In genomic region chr4:101137975-101138374, GRCm38 (mm10) we compare ENCODE assay signal across 23 mouse cellular contexts.
DNase-seq lines count a peak whose midpoint lies in the region; ATAC-seq lines count a peak whose summit lies in the region.
"Had no signal": no experiment of that assay in that cellular context is flagged by ENCODE, and none has a peak within 500 bp of the region (broad histone marks: within the 10 kb centered on the region; RNA-seq: fewer than 3 reads in every experiment).

No protein-coding gene starts in this region.

- H3K27me3 ChIP-seq in midbrain, embryonic 11.5 days (ENCODE audit: control insufficient read depth, insufficient read depth, low read length), result no peaks in the 10 kb centered on the region
- no peaks in the 10 kb centered on the region for H3K27me3 ChIP-seq in midbrain, embryonic 16.5 days (ENCODE audit: control insufficient read depth, insufficient read depth, low read depth, low read length)
- H3K27me3 ChIP-seq: embryonic facial prominence, embryonic 12.5 days; forebrain, embryonic 13.5 days; forebrain, embryonic 15.5 days; Patski had no signal

- no peaks in the 10 kb centered on the region for H3K36me3 ChIP-seq in midbrain, embryonic 11.5 days (ENCODE audit: control insufficient read depth, insufficient read depth, low read length)
- no peaks in the 10 kb centered on the region for H3K36me3 ChIP-seq in midbrain, embryonic 16.5 days (ENCODE audit: control insufficient read depth, insufficient read depth, low read length)
- H3K36me3 ChIP-seq: forebrain, embryonic 15.5 days; G1E had no signal

- H3K9me3 ChIP-seq in midbrain, embryonic 11.5 days (ENCODE audit: control insufficient read depth, low read length), result no peaks in the 10 kb centered on the region
- H3K9me3 ChIP-seq in midbrain, embryonic 16.5 days (replicated peaks; ENCODE audit: control insufficient read depth, low read length, poor library complexity, severe bottlenecking), result no peaks in the 10 kb centered on the region
- H3K9me3 ChIP-seq: embryonic facial prominence, embryonic 10.5 days; embryonic facial prominence, embryonic 12.5 days; forebrain, embryonic 13.5 days; forebrain, embryonic 15.5 days; G1E had no signal

- H3K27ac ChIP-seq in midbrain, embryonic 11.5 days (ENCODE audit: low read depth, low read length), result no peak overlapping the region
- H3K27ac ChIP-seq in midbrain, embryonic 16.5 days (ENCODE audit: low read length), result no peak overlapping the region
- H3K27ac ChIP-seq: embryonic facial prominence, embryonic 10.5 days; embryonic facial prominence, embryonic 12.5 days; forebrain, embryonic 13.5 days; forebrain, embryonic 15.5 days had no signal

- DNase-seq in midbrain, embryonic 11.5 days (ENCODE audit: low spot score, missing footprints), result peak; percentile 67
- no peak for DNase-seq in ovary, adult 18-20 months (ENCODE audit: low spot score)
- DNase-seq in layer of hippocampus, postnatal 10 days (ENCODE audit: low spot score in 2 of 2), result no peak
- no peak for DNase-seq in gastrocnemius, adult 8-10 months (ENCODE audit: low spot score in 2 of 2)
- DNase-seq: adrenal gland, adult 8-10 months; adrenal gland, postnatal 14 days; cerebellum, adult 11 months; cerebellum, adult 18-20 months; cerebellum, adult 8-10 months; cerebellum, adult 9-11 months; cerebellum, postnatal 14 days; cerebellum, postnatal 36 days; forebrain, postnatal 0 days had no signal

- no peak for ATAC-seq in midbrain, embryonic 11.5 days (ENCODE audit: low FRiP score)
- ATAC-seq in midbrain, embryonic 16.5 days, result no peak
- peak; percentile 77 for ATAC-seq in common myeloid progenitor, adult 5-6 weeks (replicated peaks; ENCODE audit: low read depth, poor library complexity, severe bottlenecking)
- ATAC-seq in megakaryocyte progenitor cell, adult 5-6 weeks (replicated peaks; ENCODE audit: poor library complexity), result peak; percentile 66
- ATAC-seq: activated CD4-positive, CD25-positive, alpha-beta regulatory T cell, adult 4 months; forebrain, embryonic 13.5 days; forebrain, embryonic 15.5 days; forebrain, postnatal 0 days; Patski had no signal

- H3K4me3 ChIP-seq in midbrain, embryonic 11.5 days (ENCODE audit: low read depth, low read length), result no peak overlapping the region
- no peak overlapping the region for H3K4me3 ChIP-seq in midbrain, embryonic 16.5 days (ENCODE audit: low read depth, low read length)
- H3K4me3 ChIP-seq: embryonic facial prominence, embryonic 10.5 days; embryonic facial prominence, embryonic 12.5 days; forebrain, embryonic 13.5 days; forebrain, embryonic 15.5 days had no signal

- no peak overlapping the region for H3K9ac ChIP-seq in midbrain, embryonic 11.5 days (ENCODE audit: low read length)
- no peak overlapping the region for H3K9ac ChIP-seq in midbrain, embryonic 16.5 days (ENCODE audit: low read depth, low read length)
- H3K9ac ChIP-seq: embryonic facial prominence, embryonic 12.5 days; forebrain, embryonic 13.5 days; forebrain, embryonic 15.5 days; forebrain, postnatal 0 days had no signal

- H3K4me2 ChIP-seq in midbrain, embryonic 11.5 days, result no peak overlapping the region
- H3K4me2 ChIP-seq in midbrain, embryonic 16.5 days (ENCODE audit: low read length), result no peak overlapping the region
- H3K4me2 ChIP-seq: embryonic facial prominence, embryonic 12.5 days; forebrain, embryonic 13.5 days; forebrain, embryonic 15.5 days had no signal

- no peaks in the 10 kb centered on the region for H3K4me1 ChIP-seq in midbrain, embryonic 11.5 days (ENCODE audit: control insufficient read depth, insufficient read depth, low read length)
- H3K4me1 ChIP-seq in midbrain, embryonic 16.5 days (ENCODE audit: control insufficient read depth, insufficient read depth, low read length), result no peaks in the 10 kb centered on the region
- H3K4me1 ChIP-seq: embryonic facial prominence, embryonic 10.5 days; embryonic facial prominence, embryonic 12.5 days; forebrain, embryonic 13.5 days; forebrain, embryonic 15.5 days had no signal

- 88% methylated on average over 11 of the region's 11 CpGs for WGBS in midbrain, embryonic 11.5 days
- 76% methylated on average over 11 of the region's 11 CpGs for WGBS in midbrain, embryonic 16.5 days

Comparison
In these comparisons a context has a peak if more than half of its experiments do, and no peak if none do; other contexts are left out.
1. ATAC-seq: peak in common myeloid progenitor, adult 5-6 weeks (single experiment) and megakaryocyte progenitor cell, adult 5-6 weeks (single experiment); none in midbrain, embryonic 11.5 days (single experiment) and midbrain, embryonic 16.5 days (single experiment).